ENCODE assay signal across 15 mouse cellular contexts in the genomic region with DNA sequence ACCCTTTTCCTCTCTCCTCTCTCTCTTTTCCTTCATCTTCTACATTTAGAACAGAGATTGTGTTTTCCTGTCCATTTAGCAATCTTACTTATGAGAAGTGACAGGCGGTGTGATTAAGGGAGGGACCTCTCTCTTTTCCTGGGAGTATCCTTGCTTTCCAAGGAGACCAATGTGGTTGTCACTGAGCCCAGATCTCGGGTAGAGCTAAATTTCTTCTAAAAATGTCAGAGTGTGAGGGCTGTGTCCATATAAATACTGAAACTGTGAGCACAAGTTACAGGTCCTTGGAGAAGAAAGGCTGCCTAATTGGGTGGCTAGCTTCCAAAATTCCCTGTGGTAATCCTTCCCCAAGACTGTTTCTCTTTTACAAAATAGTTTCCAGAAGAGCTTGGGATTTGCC.
A peak's percentile ranks its signal among the peaks of the same experiment; 100 is the strongest.
DNase-seq lines count a peak whose midpoint lies in the region; TF ChIP-seq lines count a peak whose summit lies in the region.
"Had no signal": no experiment of that assay in that cellular context is flagged by ENCODE, and none has a peak within 500 bp of the region (broad histone marks: within the 10 kb centered on the region; RNA-seq: fewer than 3 reads in every experiment).

No protein-coding gene starts in this region.

- TF ChIP-seq CTCF in left cerebral cortex, adult 2 months (IDR thresholded peaks at IDR 0.05), result no peak

- peak; percentile 2 to 14 for DNase-seq in adrenal gland, postnatal 36 days
- no peak for DNase-seq in adrenal gland, adult 8-10 months
- peak; percentile 9 for DNase-seq in gastrocnemius, postnatal 14 days
- DNase-seq in gastrocnemius, postnatal 36 days, result no peak
- DNase-seq in testis, postnatal 14 days (ENCODE audit: low spot score), result peak; percentile 6
- DNase-seq in testis, postnatal 10 days (ENCODE audit: low spot score), result no peak
- no peak for DNase-seq in kidney, adult 9 months
- no peak for DNase-seq in left cerebral cortex, adult 2 months (ENCODE audit: extremely low spot score in 1 of 2, low spot score in 2 of 2)
- DNase-seq: B cell, adult 2 months; kidney, postnatal 14 days; spleen, adult 18-20 months; thymus, postnatal 36 days had no signal

- no peak overlapping the region for H3K4me3 ChIP-seq in left cerebral cortex, adult 2 months
- H3K4me3 ChIP-seq: neural tube, embryonic 13.5 days; stomach, embryonic 15.5 days had no signal

- no peak overlapping the region for H3K27ac ChIP-seq in left cerebral cortex, adult 2 months
- H3K27ac ChIP-seq: hindbrain, embryonic 14.5 days; neural tube, embryonic 13.5 days; stomach, embryonic 15.5 days had no signal

- intact Hi-C loops in gastrocnemius, postnatal 14 days (cut with DNase I; ENCODE audit: low total_unique reads), result no loop called here
- intact Hi-C loops in gastrocnemius, postnatal 36 days (cut with DNase I), result no loop called here
- intact Hi-C loops in left cerebral cortex, adult 2 months (cut with DNase I), result no loop called here

Comparison
In these comparisons a context has a peak if more than half of its experiments do, and no peak if none do; other contexts are left out.
1. DNase-seq: peak in adrenal gland, postnatal 36 days (2 of 2), gastrocnemius, postnatal 14 days (single experiment) and testis, postnatal 14 days (single experiment); none in adrenal gland, adult 8-10 months (single experiment), gastrocnemius, postnatal 36 days (0 of 2), testis, postnatal 10 days (single experiment), kidney, adult 9 months (single experiment) and left cerebral cortex, adult 2 months (0 of 2).